11 mouse cellular contexts compared by ENCODE assay signal in genomic region chr3:55027271-55027840, GRCm38 (mm10). TPM values are rescaled to one million over a fixed set of nuclear protein-coding genes. Genes with fewer than 3 reads are reported as not detected.
DNase-seq lines count a peak whose midpoint lies in the region; TF ChIP-seq lines count a peak whose summit lies in the region.
"Had no signal": no experiment of that assay in that cellular context is flagged by ENCODE, and none has a peak within 500 bp of the region (broad histone marks: within the 10 kb centered on the region; RNA-seq: fewer than 3 reads in every experiment).

No protein-coding gene starts in this region.

- H3K27me3 ChIP-seq in heart, adult 2 months (ENCODE audit: control insufficient read depth, insufficient read depth, low read length), result no peaks in the 10 kb centered on the region
- H3K27me3 ChIP-seq in liver, adult 2 months (ENCODE audit: control insufficient read depth, insufficient read depth, low read length), result no peaks in the 10 kb centered on the region

- peak overlapping the region; percentile 64 for H3K27ac ChIP-seq in heart, adult 2 months
- H3K27ac ChIP-seq in liver, adult 2 months (replicated peaks; ENCODE audit: insufficient read depth, low read depth, low read length), result no peak overlapping the region

- H3K4me3 ChIP-seq in heart, adult 2 months, result no peak overlapping the region
- H3K4me3 ChIP-seq in liver, adult 2 months (ENCODE audit: insufficient read depth, low read depth, low read length), result no peak overlapping the region

- no peak for TF ChIP-seq POLR2A in heart, adult 2 months (IDR thresholded peaks at IDR 0.05; ENCODE audit: insufficient read depth, low read depth, low read length)
- no peak for TF ChIP-seq POLR2A in liver, adult 2 months (IDR thresholded peaks at IDR 0.05; ENCODE audit: extremely low read depth, insufficient read depth, low read length)
- TF ChIP-seq POLR2A in brain, embryonic 14.5 days (IDR thresholded peaks at IDR 0.05; ENCODE audit: borderline replicate concordance, extremely low read depth, insufficient read depth, insufficient read length, poor library complexity, severe bottlenecking), result no peak

- DNase-seq in heart, adult 2 months, result no peak
- DNase-seq in heart, postnatal 25 days (ENCODE audit: low spot score), result no peak
- peak; percentile 2 for DNase-seq in liver, adult 2 months (ENCODE audit: extremely low read depth, low read depth, low spot score)
- no peak for DNase-seq in liver
- peak; percentile 33 for DNase-seq in brain, embryonic 14.5 days (ENCODE audit: low read depth)
- peak; percentile 43 for DNase-seq in kidney, postnatal 10 days
- DNase-seq in layer of hippocampus, adult 9-10 months (ENCODE audit: low spot score), result no peak
- DNase-seq: cerebellum, postnatal 14 days; gastrocnemius, postnatal 25 days had no signal

- no peaks in the 10 kb centered on the region for H3K36me3 ChIP-seq in heart, adult 2 months (ENCODE audit: control insufficient read depth, insufficient read depth, low read length)
- no peaks in the 10 kb centered on the region for H3K36me3 ChIP-seq in liver, adult 2 months (ENCODE audit: control insufficient read depth, insufficient read depth, low read length)

- H3K4me1 ChIP-seq in heart, adult 2 months (ENCODE audit: control insufficient read depth, insufficient read depth, low read length), result peaks cover 2% of the 10 kb centered on the region
- no peaks in the 10 kb centered on the region for H3K4me1 ChIP-seq in liver, adult 2 months (ENCODE audit: control insufficient read depth, insufficient read depth, low read length)

- no peaks in the 10 kb centered on the region for H3K79me2 ChIP-seq in heart, adult 2 months (replicated peaks; ENCODE audit: control insufficient read depth, insufficient read depth, low read length)
- H3K79me2 ChIP-seq in liver, adult 2 months (ENCODE audit: control insufficient read depth, insufficient read depth, low read length), result no peaks in the 10 kb centered on the region

- TF ChIP-seq CTCF in heart, adult 2 months (IDR thresholded peaks at IDR 0.05), result no peak
- TF ChIP-seq CTCF in liver, adult 2 months (IDR thresholded peaks at IDR 0.05; ENCODE audit: low read depth, low read length), result no peak
- TF ChIP-seq CTCF in brain, embryonic 14.5 days (IDR thresholded peaks at IDR 0.05; ENCODE audit: borderline replicate concordance, extremely low read depth, insufficient read depth, insufficient read length), result no peak

- H3K9ac ChIP-seq in heart, adult 2 months (ENCODE audit: low read depth, low read length), result no peak overlapping the region
- H3K9ac ChIP-seq in liver, adult 2 months (ENCODE audit: low read depth, low read length), result no peak overlapping the region

- WGBS in heart, adult 2 months, result 52% methylated on average over 7 of the region's 7 CpGs
- 74% methylated on average over 7 of the region's 7 CpGs for WGBS in liver, adult 2 months

- intact Hi-C loops in heart, adult 2 months (cut with DNase I), result no loop called here
- intact Hi-C loops in heart, postnatal 25 days (cut with DNase I), result no loop called here

- TF ChIP-seq EP300 in heart, adult 2 months (IDR thresholded peaks at IDR 0.05; ENCODE audit: insufficient read depth, low read depth, low read length), result no peak

RNA-seq across cellular contexts. Expression of gene Ccna1, which starts 27.9 kb away (rescaled TPM):
- not detected for total RNA-seq in heart, adult 2 months (2021)
- polyA plus RNA-seq in heart, adult 2 months (2012; rRNA removed), result 0.08 and 0.20 TPM in 2 replicates
- not detected for total RNA-seq in heart, postnatal 25 days (2021)
- not detected in 2 replicates for total RNA-seq in liver, adult 2 months (2014; rRNA removed)
- polyA plus RNA-seq in liver, adult 2 months (2012; rRNA removed), result not detected in 2 replicates
- polyA plus RNA-seq in brain, embryonic 14.5 days (2012; rRNA removed), result 2.1 and 2.8 TPM in 2 replicates
- total RNA-seq: gastrocnemius, postnatal 25 days; megakaryocyte, adult 5-6 weeks; MEL had no signal

Comparison
In these comparisons a context has a peak if more than half of its experiments do, and no peak if none do; other contexts are left out.
1. DNase-seq: peak in liver, adult 2 months (single experiment), brain, embryonic 14.5 days (single experiment) and kidney, postnatal 10 days (single experiment); none in heart, adult 2 months (0 of 2), heart, postnatal 25 days (single experiment), liver (single experiment) and layer of hippocampus, adult 9-10 months (single experiment).